Mouse (Mus musculus): ENCODE measurements at regions not wholly inside any gene's neighbourhood (a gene's known extent, or its start where the extent isn't known, plus 50 kb on each side); places are given as distances from the start of the nearest gene placed in this dataset.

DNA sequence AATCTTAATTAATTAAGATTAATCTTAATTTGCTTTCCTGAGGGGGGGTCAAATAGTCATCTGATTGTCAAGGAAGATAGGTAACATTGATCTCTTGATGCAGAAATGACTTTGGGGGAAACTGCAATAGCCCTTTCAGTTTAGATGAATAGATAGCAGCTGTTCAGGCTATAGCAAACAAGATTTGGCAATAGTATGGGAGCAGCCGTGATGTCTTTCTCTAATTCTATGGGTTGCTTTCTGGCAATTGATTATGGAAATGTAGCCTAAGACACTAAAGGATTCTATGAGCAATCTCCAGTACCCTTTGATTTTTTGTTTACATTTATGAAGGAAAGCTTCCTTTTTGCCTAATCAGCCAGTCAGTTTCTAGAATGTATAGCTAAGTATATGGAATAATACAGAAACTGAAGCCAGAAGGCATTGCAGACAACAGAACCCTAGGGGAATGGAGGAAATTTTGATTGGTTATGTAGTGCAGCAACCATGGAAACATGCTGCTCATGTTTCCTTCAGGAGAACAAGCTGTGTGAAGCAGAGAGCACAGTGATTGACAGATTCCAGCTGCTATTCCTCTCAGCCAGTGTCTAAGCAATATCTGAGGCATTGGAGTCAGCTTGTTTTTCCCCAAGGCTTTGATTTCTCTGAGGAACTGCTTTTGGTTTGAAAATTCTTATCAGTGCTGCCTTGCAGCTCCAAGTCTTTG, 608.7 kb upstream of the Cypt1 start:
- no peak overlapping the region for H3K9ac ChIP-seq
- 75% methylated on average over 1 of the region's 1 CpGs for WGBS
- no peak overlapping the region for H3K27ac ChIP-seq
- H3K4me1 ChIP-seq: no peaks in the 10 kb centered on the region
- no peak overlapping the region for H3K4me2 ChIP-seq (replicated peaks)
- no peaks in the 10 kb centered on the region for H3K9me3 ChIP-seq
- ATAC-seq (ENCODE audit: insufficient number of reproducible peaks, insufficient read depth, low FRiP score, low TSS enrichment): 0 out of 2 replicates have a peak, but pooled peaks have one; percentile 74
- H3K36me3 ChIP-seq: no peaks in the 10 kb centered on the region
- no peaks in the 10 kb centered on the region for H3K27me3 ChIP-seq
- H3K4me3 ChIP-seq: no peak overlapping the region

All from embryonic facial prominence, embryonic 12.5 days (tissue).